Mouse (Mus musculus) induced T-regulatory cell, adult 2 months (primary cell): Measurements from ENCODE around the gene Gm960.
"Not testable (repeated sequence)": the region's sequence is repeated elsewhere in the genome, so short reads cannot be mapped to it uniquely, and the experiment has no call there.

Source experiments
- DNase-seq: peaks from one replicate; pipeline ENCODE4 v3.0.0-alpha.2; 2012; ENCODE audit warnings: low read depth

The Gm960 gene

DNA sequence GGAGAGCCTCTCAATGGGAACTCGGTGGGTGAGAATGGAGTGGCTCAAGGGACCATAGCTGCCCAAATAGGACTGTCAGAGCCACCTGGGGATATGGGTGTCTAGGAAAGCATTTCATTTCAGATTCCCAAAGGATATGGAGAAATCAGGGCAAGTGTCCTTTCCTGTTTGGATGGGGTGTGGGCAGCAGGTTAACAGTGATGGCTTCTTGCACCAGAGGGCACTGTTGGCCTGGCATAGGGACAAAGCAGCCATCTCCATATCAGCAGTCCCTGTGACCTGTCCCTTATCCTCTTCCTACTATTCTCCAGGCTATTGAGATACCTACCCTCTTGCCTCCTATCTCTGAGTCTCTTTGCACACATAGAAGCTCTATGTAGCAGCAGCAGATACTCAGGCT lies 109.4 kb downstream of the Gm960 start:
- DNase-seq: no peak

- no peak for DNase-seq
These were observed 110.0 kb downstream of the Gm960 start for GRCm38 (mm10) chr19:4588430-4588829.

- no peak for DNase-seq
These were observed 111.0 kb downstream of the Gm960 start for GRCm38 (mm10) chr19:4587426-4587825.

DNA sequence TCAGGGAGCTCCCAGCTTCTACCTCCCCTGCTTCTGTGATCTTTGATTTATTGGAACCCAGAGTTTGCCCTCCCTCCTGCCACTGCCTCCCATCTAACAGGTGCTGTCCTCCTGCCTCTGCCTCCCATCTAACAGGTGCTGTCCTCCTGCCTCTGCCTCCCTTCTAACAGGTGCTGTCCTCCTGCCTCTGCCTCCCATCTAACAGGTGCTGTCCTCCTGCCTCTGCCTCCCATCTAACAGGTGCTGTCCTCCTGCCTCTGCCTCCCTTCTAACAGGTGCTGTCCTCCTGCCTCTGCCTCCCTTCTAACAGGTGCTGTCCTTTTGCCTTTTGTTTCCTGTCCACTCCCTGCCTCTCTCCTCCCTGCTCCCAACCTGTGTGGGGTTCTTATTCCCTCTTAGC lies 111.7 kb downstream of the Gm960 start:
- not testable (repeated sequence) for DNase-seq

DNA sequence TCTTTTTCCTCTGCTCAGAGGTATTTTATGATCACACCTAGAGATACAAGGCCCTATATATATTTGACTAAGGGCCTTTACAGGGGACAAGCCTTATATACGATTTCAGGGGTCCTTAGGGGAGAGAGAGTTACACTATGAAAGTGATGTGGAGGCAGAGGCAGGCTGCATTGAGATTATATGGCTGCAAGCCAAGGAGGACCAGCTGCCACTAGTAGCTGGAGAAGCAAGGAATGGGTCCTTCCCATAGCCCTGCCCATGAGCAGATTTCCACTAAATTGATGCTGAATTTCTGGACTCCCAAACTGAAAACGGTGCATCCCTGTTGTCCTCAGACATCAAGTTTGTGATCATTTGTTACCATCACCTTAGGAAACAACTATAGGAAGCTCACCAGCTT lies 114.6 kb downstream of the Gm960 start:
- no peak for DNase-seq

GRCm38 (mm10) chr19:4579296-4579695 lies 119.2 kb downstream of the Gm960 start:
- DNase-seq: no peak

DNA sequence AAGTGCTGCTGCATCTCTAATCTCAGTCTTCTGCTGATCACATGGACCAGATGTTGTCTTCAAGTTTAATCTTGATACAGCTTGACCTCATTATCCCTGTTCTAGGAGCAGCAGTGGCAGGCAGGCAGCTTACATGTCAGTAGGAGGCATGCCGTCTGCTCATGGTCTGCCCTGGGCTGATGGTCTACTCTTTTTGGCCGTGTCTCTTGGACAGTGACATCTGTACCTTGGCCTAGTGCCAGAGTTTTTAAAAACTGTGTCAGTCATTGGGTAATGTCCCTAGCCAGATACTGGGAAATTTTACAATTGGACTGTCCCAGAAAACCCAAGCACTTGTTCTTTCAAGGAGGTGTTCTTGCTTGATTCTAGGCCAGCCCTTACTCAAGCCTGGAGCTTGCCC lies 119.7 kb downstream of the Gm960 start:
- DNase-seq: no peak
